Mouse (Mus musculus): Measurements from ENCODE around the gene Scarf2. TPM values are rescaled to one million over a fixed set of nuclear protein-coding genes. Genes with fewer than 3 reads are reported as not detected.

The Scarf2 gene
- total RNA-seq, 2 experiments from 2014 or later = 9.8 to 10.2 TPM

DNA sequence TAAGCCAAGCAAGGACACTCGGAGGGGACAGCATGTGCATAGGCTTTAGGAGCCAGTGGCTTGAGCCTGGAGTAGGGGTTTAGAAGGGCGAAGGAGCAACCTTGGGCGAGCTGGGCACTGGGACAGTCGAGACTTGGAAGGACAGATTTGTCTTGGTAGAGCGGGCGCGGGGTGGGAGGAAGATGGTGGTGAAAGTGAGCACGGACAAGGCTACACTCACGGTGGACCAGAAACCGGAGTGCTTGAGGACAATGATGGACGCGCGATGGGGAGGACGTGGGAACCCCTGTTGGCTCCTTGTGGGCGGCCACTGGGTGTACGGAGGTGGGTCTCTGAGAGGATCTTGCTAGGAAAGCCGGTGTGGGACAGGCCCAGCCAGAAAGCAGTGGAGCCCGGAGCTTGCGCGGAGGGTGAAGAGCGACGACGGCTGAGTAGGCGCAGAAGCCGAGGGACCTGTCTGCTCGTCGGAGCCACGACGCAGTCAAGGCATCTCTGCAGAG, 780 bp downstream of the Scarf2 start:
- intact Hi-C loops (cut with DNase I) = no loop called here

DNA sequence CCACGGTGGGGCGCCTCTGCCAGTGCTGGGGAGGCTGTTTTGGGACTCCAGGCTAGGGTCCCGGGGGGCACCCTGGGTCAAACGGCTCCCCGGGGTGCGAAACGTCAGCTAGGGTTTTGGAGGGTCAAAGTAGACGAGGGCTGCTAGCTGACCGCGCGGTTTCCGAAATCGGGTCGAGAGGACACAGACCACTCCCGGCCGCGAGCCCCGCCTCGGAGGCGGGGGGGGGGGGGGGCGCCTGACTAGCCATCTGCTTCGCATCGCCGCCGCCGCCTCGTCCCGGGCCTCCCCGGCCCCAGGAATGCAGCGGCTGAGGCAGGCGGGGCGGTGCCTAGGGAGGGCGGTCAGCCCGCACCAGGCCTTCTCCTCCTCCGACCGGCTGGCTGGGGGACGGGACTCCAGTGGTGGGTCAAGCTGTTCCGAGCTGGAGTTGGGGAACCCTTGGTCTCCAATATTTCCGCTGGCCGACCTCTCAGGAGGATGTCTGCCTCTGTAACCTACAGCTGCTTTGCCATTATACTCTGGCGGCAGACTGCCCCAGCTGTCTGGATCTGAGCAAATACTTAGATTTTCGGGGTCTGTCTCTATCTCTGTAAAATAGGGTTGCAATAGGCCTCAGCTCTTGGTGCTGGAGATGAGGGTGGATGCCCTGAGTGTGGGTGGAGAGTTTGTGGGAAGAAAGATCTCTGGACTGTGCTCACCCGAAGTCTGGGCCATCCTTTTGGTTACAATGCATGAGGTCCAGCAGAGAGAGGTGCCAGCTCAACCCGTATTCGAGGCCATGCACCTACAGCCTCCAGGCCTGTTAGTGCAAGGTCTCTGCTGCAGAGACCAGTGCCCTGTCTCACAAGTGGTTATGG, 1.5 kb downstream of the Scarf2 start:
- intact Hi-C loops (cut with DNase I) = no loop called here
- peak; percentile 79 for DNase-seq

More for the DNA sequence above, 780 bp downstream of the Scarf2 start:
- DNase-seq = peak in 1 of 2 experiments; percentile 40

DNA sequence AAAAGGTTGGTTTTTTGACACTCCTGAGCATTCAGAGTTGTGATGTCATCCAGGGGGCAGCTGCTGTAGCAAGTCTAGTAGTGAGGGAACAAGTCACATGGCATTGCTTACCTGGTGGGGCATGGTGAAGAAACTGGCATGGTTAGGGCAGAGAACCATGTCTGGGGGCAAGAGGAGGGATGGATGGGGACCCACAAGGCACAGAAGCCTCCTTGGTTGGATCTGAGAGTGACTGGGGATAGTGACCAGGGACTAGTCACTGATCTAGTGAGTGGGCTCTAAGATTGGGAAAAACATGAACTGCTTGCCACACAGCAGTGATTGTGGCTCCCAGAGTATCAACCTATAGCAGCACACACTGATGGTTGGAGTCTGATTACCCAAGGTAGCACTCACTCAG, 2.5 kb downstream of the Scarf2 start:
- DNase-seq = no peak
- intact Hi-C loops (cut with DNase I) = no loop called here

DNA sequence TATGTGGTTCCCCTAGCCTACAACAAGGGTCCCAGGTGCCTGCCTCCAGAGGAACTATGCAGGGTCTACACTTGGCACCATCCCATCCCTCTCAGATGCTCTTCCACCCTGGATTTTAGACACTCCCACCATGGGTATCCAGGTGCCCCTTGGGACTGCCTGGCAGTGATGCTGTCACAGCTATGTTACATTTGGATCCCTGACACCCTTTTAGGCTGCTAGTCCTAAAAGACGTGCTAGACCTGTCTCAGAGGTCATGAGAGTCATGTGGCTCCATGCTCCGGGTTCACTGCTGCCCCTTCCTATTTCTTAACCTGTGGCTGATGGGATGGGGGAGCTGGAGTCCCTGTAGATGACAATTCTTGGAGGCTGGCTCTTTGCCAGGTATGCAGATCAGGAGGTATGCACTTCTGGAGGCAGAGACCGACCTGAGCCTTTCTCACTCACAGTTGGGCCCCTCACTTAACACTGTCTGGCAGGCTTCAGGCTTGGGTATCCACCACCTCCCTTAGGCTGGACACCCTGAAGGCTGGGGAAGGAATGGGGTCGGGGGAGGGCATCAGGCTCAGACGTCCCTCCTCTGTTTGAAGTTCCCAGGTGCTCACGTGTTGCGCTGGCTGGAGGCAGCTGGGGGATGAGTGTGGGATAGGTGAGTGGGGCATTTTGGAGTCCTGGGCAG, 4.8 kb downstream of the Scarf2 start:
- no peak for DNase-seq
- intact Hi-C loops (cut with DNase I) = no loop called here

DNA sequence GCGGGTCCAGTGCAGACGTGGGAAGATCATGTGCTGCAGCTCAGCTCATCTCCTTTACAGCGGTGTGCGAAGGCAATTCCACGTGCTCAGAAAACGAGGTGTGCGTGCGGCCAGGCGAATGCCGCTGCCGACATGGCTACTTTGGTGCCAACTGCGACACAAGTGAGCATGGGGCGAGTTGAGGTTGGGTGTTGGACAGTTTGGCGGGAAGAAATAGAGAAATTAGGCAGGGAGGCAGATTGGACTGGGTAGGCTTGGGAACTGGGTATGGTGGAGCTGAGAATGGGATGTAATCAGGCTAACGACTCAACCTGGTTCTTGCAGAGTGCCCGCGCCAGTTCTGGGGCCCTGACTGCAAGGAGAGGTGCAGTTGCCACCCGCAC, 5.4 kb downstream of the Scarf2 start:
- DNase-seq = no peak
- intact Hi-C loops (cut with DNase I) = no loop called here

DNA sequence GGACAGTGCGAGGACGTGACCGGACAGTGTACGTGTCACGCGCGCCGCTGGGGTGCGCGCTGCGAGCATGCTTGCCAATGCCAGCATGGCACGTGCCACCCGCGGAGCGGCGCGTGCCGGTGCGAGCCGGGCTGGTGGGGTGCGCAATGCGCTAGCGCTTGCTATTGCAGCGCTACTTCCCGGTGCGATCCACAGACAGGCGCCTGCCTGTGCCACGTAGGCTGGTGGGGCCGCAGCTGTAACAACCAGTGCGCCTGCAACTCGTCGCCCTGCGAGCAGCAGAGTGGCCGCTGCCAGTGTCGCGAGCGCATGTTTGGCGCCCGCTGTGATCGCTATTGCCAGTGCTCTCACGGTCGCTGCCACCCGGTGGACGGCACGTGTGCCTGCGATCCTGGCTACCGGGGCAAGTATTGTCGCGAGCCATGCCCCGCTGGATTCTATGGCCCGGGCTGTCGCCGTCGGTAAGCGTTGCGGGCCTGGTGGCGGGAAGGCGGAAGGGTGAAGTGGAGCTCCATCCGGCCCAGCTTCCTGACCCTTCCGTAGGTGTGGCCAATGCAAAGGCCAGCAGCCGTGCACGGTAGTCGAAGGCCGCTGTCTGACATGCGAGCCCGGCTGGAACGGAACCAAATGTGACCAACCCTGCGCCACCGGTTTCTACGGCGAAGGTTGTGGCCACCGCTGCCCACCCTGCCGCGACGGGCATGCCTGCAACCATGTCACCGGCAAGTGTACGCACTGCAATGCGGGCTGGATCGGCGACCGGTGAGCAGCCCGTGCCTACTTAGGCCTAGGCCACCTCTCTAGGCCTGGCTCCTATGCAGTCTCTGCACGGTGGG, 6.0 kb downstream of the Scarf2 start:
- DNase-seq = peak; percentile 48 to 55
- intact Hi-C loops (cut with DNase I) = no loop called here

DNA sequence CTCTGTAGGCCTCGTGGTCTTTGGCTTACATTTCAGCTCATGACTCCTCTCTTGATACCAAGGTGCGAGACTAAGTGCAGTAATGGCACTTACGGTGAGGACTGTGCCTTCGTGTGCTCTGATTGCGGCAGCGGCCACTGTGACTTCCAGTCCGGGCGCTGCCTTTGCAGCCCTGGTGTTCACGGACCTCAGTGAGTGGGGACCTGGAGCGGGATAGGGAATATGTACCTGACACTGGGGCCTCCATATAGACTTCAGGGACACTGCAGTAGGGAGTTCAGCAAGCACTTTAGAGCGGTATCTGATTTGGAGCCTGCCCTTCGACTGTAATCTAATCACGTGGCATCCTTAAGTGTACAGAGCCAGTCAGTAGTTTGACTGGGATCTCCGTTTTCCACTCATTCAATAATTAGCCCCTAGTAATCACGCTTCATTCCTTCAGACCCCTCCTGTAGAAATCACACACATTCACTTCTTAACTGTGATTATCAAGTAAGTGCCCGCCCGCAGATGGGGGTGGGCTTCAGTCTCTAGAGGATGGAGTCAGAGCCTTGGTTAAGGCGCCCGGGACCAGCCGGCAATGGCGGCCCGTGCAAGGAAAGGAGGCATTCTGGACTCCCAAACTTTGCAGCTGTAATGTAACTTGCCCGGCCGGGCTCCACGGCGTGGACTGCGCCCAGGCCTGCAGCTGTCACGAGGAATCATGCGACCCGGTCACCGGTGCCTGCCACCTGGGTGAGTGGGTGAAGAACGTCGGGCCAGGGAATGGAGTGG, 6.8 kb downstream of the Scarf2 start:
- intact Hi-C loops (cut with DNase I) = no loop called here

DNA sequence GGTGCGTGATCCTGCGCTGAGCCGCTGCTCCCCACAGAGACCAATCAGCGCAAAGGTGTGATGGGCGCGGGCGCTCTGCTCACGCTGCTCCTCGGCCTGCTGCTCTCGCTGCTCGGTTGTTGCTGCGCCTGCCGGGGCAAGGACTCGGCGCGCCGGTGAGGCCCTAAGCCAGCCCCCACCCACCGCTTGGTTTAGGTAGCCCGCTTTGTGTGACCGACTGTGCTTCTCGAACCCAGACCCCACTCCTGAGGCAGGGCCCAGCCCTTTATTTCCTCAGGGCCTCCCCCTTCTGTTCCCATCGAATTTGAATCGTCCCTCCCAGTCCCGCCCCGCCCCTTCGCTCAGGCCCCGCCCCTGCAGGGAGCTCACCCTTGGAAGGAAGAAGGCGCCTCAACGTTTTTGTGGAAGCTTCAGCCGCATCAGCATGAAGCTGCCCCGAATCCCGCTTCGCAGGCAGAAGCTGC, 7.4 kb downstream of the Scarf2 start:
- intact Hi-C loops (cut with DNase I) = no loop called here
- no peak for DNase-seq

More for the DNA sequence above, 6.8 kb downstream of the Scarf2 start:
- no peak for DNase-seq

DNA sequence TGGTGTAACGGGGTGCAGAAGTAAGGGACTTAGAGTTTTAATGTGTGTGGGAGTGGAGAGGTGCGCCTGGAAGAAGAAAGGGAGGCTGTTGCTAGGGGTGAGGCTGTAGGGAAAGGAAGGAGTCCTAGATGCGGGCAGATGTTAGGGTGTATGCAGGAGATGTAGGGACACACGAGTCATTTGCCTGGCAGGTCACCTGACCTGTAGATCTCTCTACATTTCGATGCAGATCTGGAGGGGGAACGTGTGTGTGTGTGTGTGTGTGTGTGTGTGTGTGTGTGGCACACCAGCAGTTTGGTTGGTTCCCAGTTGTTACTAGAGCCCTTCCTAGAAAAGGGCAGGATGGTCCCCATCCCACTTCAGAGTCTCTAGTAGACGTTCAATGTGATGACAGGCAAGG, 7.9 kb downstream of the Scarf2 start:
- intact Hi-C loops (cut with DNase I) = loop anchor here (5.0 kb wide), 1 partner anchor 168 kb away; no protein-coding TSS in a partner anchor
- DNase-seq = no peak

DNA sequence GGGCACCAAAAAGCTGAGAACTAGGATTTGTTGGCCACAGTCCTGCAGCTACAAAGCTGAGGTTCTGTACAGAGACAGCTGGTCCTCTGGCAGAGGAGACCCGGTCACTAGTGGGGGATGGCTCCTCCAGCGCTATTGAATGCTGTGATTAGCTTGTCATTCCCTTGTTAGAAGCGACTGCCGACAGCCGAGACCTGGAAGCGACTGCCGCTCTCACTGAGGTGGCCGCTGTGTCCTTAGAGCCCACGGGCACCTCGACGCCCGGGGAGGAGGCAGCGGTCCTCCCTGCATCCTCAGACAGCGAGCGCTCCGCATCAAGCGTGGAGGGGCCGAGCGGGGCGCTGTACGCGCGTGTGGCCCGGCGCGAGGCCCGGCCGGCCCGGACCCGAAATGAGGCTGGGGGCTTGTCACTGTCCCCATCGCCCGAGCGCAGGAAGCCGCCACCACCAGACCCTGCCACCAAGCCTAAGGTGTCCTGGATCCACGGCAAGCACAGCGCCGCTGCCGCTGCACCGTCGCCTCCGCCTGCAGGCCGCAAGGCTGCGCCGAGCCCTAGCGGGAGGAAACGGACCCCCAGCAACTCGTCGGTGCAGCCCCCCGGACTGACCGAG, 9.6 kb downstream of the Scarf2 start:
- DNase-seq = peak in 1 of 2 experiments; percentile 43
- intact Hi-C loops (cut with DNase I) = loop anchor here (5.0 kb wide), 1 partner anchor 169 kb away; no protein-coding TSS in a partner anchor

DNA sequence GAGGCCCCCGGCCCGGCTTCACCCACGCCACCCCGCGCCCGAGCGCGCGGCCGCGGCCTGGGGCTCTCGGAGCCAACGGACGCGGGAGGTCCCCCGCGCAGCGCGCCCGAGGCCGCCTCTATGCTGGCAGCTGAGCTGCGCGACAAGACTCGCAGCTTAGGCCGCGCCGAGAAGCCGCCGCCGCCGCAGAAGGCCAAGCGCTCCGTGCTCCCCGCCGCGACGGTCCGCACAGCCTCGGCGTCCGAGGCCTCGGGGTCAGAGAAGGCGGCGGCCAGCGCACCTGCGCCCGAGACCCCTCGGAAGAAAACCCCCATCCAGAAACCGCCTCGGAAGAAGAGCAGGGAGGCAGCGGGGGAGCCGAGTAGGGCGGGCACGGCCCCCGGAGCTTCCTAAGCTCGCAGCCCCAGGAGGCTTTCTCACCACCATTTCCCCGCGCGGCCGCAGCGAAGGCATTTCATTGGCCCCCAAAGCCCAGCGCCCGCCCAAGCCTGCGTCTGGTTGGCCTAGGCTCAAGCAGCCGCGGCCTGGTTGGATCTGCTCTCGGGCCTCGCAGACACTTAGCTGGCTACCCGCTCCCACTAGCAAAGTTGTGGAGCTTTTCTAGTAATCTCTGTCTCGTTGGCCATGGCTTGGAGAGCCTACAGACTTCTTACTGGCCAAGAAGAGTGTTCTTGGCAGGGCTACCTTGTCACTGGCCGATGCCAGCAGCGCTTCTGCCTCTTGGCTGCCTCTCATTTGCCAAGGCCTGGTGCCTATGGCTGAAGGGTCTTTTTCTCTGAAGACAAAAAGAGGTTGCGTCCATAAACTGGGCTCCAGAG, 10.3 kb downstream of the Scarf2 start:
- intact Hi-C loops (cut with DNase I) = loop anchor here (5.0 kb wide), 1 partner anchor 170 kb away; no protein-coding TSS in a partner anchor
- peak; percentile 85 to 88 for DNase-seq

DNA sequence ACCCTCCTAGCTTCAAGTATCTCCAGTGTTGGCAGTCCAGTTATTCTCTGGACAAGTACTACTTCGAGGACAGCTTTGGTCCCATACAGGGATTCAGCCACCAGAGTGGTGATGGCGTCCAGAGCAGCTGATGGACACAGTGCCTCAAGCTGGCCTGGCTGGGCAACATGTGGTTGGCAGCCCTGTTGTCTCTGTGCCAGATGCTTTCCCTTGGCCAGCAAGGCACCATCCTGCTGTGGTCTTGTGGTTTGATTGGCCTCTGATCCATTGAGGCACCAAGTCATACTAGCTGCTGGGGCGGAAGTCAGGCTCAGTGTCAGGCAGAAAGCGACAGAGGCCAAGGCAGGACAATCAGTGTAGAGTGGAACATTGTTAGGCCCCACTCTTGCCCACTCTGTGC, 12.0 kb downstream of the Scarf2 start:
- intact Hi-C loops (cut with DNase I) = loop anchor here (5.0 kb wide), 1 partner anchor 172 kb away; no protein-coding TSS in a partner anchor
- no peak for DNase-seq

DNA sequence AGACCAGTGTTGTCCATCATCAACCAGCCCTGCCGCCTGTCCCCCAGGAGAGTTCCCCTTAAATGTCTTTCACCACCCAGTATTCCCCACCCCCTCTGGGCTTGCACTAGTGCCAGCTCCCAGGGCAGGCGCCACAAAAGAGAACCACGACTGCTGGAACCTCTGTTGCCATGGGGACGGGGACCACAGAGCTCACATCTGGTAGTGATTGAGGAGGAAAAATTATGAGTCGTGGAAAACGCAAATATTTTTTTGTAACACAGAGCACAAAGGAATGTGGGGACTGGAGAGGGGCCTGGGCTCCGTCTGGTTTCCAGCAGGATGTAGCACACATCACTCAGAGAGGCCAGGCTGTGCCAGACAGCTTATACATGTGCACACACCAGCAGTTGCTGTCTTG, 12.6 kb downstream of the Scarf2 start:
- peak; percentile 64 to 71 for DNase-seq
- intact Hi-C loops (cut with DNase I) = loop anchor here (2.0 to 5.0 kb wide), 2 partner anchors 39 to 172 kb away; no protein-coding TSS in a partner anchor

DNA sequence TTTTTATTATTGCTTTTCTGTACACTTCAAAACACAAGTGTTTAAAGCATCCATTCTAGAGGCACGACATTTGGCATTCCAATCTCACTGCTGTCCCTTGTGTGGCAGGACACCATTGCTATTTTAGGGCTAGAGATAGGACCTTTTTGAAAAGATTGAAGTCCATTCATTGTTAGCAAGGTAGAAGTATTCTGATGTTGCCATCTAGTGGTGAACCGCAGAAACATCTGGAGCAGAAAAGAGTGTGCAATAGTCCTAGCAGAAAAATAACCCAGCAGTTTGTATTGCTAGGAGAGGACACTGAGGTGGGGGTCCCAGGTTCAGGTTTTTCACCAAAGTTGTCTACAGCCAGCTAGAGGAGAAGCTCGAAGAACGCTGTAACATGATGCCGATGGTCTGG, 15.0 kb downstream of the Scarf2 start:
- DNase-seq = peak in 1 of 2 experiments; percentile 42
- intact Hi-C loops (cut with DNase I) = loop anchor here (1.0 to 2.0 kb wide), 3 partner anchors 27 to 253 kb away; no protein-coding TSS in a partner anchor

DNA sequence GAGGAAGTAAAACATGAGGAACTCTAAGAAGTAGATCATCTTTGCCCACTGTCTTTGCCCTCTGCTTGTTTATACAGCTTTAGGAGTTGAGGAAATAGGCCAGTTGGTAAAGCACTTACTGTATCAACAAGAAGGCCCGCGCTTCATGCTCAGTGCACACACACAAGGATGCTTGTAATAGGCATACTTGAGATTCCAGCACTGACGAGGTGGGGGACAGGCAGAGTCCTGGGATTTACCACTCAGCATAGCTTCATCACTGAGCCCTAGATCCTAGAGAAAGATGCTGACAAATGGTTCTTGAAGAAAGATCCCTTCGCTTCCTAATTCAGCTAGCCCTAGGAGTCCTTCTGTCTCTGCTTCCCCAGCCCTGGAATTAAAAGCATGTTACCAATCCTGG, 16.1 kb downstream of the Scarf2 start:
- intact Hi-C loops (cut with DNase I) = loop anchor here (2.0 kb wide), 2 partner anchors 28 to 254 kb away; no protein-coding TSS in a partner anchor

DNA sequence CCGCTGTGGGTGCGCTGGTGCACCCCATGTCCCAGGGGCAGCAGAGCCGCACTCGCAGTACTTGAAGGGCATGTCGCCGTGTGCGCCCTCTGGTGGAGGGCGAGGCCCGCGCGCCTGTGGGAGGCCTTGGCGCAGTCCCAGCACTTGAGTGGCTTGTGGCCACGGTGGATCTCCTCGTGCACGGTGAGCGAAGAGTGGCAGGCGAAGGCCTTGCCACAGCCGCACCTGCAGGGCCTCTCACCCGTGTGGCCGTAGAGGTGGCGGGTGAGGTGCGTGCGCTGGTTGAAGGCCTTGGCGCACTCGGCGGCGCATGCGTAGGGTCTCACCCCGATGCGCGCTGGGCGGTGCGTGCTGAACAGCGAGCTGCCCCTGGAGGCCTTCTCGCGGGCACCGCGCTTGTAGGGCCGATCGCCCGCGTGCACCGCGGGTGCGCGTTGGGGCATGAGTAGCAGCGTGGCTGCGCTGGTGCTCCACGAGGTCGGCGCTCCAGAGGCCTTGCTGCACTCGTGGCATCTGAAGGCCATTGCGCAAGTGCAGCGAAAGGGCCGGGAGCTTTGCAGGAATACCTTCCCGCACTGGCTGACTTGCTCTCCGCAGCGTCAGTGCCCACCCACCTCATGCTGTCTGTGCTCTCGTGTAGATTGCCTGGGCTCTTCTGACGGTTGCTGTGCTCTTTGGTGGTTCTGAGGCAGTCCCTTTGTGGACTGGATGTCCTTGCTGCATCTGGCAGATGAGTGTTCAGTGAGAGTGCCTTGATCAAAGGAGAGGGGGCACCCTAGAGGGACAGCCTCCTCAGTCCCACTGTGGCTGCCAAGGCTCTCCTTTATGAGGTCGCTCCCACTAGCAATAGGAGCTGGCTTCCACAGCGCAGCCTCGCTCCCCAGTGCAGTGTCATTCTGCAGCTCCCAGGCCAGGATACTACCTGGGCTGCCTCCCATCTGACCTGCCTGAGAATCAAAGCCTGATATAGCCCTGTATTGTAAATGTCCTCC, 18.6 kb downstream of the Scarf2 start:
- peak; percentile 75 to 78 for DNase-seq
- intact Hi-C loops (cut with DNase I) = no loop called here

More for the DNA sequence above, 16.1 kb downstream of the Scarf2 start:
- no peak for DNase-seq

DNA sequence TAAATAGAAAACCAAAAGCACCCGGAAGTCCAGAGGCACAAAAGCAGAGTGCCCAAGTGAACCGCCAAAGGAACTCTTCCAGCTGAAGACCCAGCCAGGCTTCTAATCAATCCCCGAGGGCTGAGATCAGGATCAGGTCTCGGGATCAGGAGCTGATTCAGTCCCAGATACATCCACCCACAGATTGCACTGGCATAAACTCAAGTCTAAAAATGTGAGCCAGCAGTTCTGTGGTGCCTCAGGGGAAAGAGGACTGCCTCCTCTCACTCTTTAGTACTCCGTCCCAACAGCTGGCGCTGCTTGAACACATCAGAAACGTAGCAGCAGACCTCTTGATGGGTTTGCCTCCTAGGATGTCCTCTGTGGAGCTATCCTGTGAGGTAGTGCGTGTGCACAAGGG, 19.4 kb downstream of the Scarf2 start:
- intact Hi-C loops (cut with DNase I) = no loop called here
- DNase-seq = no peak
